Mouse (Mus musculus): Measurements from ENCODE around the gene Cyp2a4. TPM values are rescaled to one million over a fixed set of nuclear protein-coding genes. Genes with fewer than 3 reads are reported as not detected.

The Cyp2a4 gene
- polyA plus RNA-seq, 1 experiment from 2014 or later = not detected

Other genes with a start within 250 kb of the Cyp2a4 start
- gene Cyp2b13, start 245.7 kb upstream of the Cyp2a4 start, polyA plus RNA-seq (2015; fragmentation: Nextera tagmentation; extraction: Ambion mirVana) = 0.15 TPM in 1 of 2 replicates, not detected in the other
- gene Cyp2b9, start 133.8 kb upstream of the Cyp2a4 start, polyA plus RNA-seq (2015; fragmentation: Nextera tagmentation; extraction: Ambion mirVana) = not detected in 2 replicates
- not detected in 2 replicates for gene Vmn1r184, start 46.8 kb upstream of the Cyp2a4 start, polyA plus RNA-seq (2015; fragmentation: Nextera tagmentation; extraction: Ambion mirVana)
- gene Nlrp9c, start 96.5 kb downstream of the Cyp2a4 start, polyA plus RNA-seq (2015; fragmentation: Nextera tagmentation; extraction: Ambion mirVana) = not detected in 2 replicates
- gene Nlrp4a, start 127.9 kb downstream of the Cyp2a4 start, polyA plus RNA-seq (2015; fragmentation: Nextera tagmentation; extraction: Ambion mirVana) = not detected in 2 replicates
- not detected in 2 replicates for gene Nlrp9a, start 227.9 kb downstream of the Cyp2a4 start, polyA plus RNA-seq (2015; fragmentation: Nextera tagmentation; extraction: Ambion mirVana)

Measured in liver, embryonic 13.5 days (tissue).